Mouse (Mus musculus) kidney, postnatal 36 days (tissue): ENCODE measurements around the gene Phf19.

ENCODE experiments used
- DNase-seq, 2 experiments: peaks; one replicate each; pipeline ENCODE4 v3.0.0; 2021 to 2022; ENCODE audit warnings: mixed read lengths in 2 of 2

The Phf19 gene

DNA sequence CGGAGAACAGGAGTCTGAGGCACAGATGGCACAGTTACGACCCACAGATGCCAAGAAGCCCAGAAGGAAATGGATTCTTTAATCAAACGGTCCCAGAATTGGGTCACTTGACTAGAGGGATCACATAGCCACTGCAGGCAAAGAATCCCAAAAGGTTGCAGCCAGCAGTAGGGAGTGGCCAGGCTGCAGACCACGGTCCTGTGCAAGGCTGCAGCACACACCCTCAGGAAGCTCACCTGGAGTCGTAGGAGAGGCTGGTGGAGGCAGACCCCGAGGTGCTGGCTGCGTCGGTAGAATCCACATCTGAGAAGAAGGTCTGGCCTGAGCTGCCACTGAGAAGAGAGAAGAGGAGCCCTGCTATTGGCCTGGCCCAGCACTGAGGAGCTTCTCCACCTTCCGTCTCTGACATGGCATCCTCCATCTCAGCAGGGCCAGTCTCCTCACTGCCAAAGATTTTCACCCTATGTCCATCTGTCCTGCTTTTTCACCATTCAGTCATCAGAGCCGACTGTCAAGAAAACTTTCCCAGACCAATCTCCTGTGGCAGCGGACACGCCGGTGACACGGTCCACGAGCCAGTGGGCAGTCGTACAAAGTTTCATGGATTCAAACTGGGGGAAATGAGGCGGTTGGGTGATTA, 16.9 kb downstream of the Phf19 start:
- no peak for DNase-seq

DNA sequence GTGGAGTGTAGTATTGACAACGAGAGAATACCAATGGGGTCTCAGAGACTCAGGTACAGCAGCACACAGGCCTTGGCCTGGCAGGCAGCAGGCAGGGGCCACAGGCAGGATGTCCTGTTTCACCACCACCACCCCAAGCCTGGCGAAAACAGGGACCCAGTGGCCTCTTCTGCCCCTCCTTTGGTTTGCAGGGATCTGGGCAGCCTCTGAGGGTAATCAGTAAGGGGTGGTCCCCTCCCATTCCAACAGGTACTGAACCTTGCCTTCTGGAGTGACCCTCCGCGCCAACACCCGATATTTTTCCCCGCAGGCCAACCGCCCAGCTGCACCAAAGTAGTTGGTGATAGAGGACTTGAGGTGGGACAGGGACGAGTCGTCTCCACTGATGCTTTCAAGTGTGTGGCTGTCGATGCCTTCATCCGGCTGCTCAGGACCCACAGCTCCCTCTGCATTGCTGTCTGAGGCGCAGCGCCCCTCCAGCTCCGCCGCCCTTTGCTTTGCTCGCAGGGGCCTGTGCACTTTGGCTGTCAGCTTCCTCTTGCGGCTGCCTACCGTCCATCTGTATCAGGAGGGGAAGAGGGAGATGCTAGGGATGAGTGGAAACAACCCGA, 18.2 kb downstream of the Phf19 start:
- DNase-seq = no peak

DNA sequence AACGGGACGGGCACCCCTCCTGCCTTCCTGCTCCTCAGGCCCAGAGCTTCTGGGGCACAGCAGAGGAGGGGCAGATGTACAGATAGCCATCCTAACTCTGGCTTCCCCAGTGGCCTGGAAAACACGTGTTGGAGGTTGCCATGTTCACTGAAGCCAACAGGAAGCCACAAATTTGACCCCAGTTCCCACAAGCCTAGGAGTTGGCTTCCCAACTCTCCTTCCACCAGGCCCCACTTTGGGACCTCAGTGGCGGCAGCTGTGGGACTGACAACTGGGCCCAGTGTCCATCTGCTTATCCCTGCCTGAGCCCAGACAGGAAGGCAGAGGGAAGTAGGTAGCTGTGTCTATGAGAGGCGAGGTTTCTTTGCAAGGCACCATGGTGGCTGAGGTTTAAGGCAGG, 19.9 kb downstream of the Phf19 start:
- no peak for DNase-seq

DNA sequence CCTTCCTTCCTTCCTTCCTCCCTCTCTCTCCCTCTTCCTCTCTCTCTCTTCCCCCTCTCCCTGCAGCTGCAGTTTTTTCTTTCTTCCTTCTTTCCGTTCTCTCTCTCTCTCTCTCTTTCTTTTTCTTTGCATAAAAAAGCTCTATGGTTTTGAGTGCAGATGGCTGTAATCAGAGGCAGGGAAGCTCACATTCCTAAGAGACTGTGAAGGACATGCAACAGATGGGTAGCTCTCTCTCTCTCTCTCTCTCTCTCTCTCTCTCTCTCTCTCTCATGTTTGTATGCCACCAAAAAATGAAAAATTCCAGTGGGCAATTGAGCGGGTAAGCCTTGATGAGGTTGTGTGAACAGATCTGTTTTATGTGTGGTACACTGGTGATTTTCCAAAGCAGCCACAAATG, 29.6 kb downstream of the Phf19 start:
- DNase-seq = no peak

DNA sequence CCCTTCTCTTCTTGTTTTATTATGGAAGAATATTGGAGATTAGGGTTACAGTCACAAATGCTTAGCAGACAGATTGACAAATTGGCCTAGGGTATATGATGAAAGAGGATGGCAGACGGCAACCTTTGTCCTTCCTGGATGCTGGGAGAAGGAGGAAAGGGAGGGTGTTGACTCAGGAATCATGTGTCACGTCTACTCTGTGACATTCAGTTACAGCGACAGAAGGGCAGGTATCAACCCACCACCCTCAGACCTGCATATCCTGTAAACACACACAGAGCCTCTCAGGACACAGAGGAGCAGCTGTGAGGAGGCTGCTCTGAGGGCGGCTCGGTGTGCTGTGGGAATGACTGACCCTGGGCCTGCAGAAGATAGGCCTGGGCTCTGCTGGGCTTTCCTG, 30.6 kb downstream of the Phf19 start:
- no peak for DNase-seq

DNA sequence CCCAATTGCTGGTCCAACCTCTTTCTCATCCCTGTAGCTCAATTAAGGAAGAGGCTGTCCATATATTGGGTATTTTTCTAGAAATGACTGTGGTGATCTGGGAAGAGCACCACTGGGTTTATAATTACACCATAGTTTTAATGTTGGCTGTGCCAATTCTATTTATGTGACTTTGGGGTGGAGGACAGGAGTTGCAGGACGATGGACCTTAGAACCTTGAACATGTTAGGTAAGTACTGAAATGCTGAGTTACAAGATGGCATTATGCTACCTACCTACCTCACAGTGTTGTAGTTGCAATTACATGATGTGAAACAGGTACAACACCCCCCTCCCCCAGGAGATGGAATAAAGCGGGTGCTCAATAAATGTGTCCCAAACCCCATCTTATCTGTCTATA, 31.1 kb downstream of the Phf19 start:
- no peak for DNase-seq

DNA sequence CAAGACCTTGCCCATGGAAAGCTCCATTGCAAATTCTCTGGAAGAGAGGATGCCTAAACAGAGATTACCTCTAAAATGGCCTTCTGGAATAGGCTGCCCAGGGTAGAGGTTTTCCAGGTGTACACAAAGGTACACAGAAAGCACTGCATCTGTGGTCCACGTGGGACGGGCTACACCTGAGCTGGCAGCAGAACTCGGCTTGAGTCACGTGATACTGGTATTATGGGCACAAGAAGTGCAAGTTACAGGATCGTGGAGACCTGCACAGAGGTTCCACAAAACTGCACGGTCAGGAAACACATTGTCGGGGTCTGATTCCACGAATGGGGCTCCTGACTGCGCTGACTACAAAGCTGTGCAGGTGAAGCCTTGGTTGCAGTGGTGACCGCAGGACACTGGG, 33.8 kb downstream of the Phf19 start:
- DNase-seq = peak; percentile 58 to 64

DNA sequence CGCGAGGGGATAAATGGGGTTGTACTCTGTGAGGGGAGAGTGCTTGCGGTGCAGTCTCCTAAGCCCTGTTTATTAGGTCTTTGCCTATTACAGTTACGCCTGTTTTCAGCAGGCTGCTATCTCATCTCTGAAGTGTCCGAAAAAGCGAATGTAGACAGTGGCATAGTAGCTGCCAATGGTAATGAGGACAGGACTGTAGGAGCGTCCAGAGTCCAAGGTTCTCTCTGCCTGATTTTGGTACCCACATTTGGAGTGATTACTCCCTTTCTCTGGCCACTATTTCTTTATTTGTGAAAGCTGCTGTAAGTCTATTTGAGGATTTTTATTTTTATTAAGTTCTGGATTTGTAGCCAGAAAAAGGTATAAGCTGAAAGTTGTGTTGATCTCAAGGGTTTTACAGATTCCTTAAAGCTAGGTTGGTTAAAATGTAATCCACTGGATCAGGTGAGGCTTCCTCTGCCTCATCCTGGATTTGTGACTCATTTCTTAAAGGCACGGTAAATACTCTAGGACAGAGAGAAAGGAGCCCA, 38.9 kb downstream of the Phf19 start, which contains the start of gene Psmd5:
TSS of gene Psmd5 (minus strand) at position 153 of the 530 bp plus-strand sequence.
- DNase-seq = peak; percentile 55 to 61

DNA sequence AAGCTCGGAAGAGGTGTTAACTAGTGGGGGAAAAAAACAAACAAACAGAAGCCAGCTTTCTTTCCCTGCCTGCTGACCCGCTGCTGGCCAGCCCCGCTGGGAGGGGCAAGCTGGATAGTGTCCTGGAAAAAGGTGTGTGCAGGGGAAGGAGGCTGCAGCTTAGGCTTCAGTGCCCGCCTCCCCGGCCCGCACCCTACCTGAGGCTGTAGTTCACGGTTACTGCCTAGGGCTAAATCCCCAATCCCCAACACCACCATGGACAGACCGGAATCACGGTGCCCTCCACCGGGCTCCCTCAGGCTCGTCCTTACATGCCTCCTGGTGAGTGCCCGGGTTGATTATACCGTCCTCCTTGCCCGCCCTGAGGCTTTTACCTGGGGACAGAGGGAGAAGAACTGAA, 39.6 kb downstream of the Phf19 start, which contains the start of gene Cutal:
TSS of gene Cutal (plus strand) at position 126 of the 400 bp plus-strand sequence.
- peak; percentile 86 to 87 for DNase-seq

DNA sequence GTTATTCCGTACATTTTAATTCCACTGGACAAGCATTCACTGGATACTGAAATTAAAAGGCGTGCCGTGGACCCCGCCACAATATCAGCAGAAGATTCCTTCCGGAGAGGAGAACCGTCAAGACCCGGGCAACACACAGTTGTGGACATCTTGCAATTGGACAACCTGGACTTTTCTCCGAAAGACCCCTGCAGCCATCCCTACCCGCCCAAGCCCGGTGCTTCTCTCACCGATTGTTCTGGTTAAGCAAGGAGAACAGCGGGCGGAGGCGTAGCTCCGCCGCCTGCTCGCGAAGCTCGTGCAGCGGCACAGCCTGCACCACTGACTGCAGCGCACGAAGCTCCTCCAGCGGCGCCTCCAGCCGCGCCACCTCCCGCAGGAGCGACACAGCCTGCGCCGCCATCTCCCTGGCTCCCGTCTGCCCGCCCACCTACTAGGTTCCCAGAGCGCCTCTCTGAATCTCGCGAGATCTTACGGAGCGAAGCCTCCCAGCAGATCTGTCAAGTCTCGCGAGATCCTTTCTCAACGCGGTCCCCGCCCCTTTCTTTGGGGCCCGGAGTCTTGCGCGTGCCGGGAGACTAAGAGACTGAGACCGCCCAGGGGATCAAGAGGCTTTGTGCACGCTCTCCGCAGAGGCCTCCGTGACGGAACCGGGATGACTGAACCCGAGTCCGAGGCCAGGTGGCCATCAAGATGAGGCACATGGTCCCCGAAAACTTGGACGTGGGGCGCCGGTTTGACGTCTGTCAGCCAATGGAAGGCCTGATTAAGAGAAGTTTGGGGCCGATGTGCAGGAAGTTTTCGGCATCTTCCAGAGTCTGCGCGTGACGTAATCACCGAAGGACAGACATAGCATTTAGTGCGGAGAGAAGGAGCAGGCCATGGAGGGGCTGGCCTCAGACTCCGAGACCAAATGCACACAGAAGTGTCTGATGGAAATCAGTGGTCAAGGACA, 43.0 kb downstream of the Phf19 start:
- DNase-seq = peak; percentile 95 to 97

DNA sequence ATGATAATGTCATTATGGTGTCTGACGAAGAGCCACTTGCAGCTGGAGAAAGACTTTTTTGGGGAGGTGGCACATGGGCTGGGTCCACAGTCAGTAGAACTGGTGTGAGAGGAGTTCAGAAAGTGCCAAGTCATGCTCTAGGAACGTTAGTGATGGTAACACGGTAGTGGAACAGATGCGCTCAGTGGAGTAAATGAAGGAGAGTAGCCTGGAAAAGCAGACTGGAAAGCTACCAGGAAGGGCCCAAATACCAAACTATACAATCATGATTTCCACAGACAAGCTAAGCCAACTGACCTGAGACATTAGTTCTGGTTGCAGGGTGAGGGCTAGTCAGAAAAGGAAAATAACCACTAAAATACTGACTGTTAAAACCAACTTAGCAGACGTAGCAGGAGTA, 44.1 kb downstream of the Phf19 start:
- no peak for DNase-seq

DNA sequence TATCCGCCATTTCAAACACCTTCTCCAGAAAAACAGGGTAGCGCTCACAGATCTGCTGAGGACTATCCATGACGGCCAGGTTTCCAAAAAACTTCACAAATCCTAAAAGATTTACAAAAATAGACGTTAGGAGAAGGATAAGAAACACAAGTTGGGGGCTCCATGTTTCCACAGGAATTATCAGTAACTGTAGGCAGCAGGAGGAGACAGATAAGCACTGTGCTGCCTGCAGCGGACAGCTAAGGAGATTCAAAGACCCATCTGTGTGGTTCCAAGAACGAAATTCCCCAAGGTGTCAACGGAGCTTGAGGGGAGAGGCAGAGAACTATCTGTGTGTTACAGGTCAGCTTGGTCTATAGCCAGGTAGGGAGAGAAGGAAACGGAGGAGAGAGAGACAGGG, 56.1 kb downstream of the Phf19 start:
- DNase-seq = no peak

DNA sequence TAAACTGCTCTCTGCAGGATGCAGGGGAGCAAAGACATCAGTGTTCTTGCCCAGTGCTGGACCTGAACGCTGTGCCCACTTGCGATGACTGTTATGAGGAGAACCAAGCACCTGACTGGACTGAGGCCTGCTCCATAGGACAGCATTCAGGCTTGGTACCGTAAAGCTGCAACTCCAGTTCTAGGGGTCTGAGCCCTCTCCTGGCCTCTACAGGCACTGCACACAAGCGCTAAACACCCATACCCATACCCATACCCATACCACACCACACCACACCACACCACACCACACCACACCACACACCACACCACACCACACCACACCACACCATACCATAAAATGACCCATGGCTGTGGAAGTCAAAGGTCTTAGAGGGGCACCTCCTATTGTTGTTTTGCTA, 58.6 kb downstream of the Phf19 start:
- DNase-seq = peak in 1 of 2 experiments; percentile 19

DNA sequence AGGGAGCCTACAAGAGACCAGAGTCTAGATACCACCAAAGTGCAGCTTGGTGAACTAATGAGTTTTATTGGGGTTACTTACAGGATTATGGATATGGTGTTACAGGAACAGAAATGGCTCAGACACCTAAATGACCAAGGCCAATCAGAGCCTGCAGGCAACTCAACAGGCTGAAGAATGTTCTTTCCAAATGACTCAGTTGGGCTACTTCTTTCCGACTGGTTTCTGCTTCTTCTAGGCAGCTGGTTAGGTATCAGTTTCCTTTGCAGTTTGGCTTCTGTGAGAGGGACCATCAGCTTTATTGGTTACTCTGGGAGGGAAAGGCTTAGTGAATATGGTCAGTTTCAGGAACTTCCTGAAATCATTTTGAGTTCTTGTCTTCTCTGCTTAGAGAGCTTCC, 66.1 kb downstream of the Phf19 start:
- no peak for DNase-seq
